Mouse (Mus musculus): ENCODE data around the gene Tifab.

GRCm38 (mm10) chr13:56183687-56184086 lies 5.0 kb upstream of the Tifab start:
- TF ChIP-seq POLR2A (IDR thresholded peaks at IDR 0.05; ENCODE audit: low read depth, low read length), result no peak
- TF ChIP-seq CTCF (IDR thresholded peaks at IDR 0.05; ENCODE audit: extremely low read depth, insufficient read depth, insufficient read length, insufficient replicate concordance), result no peak

Data from spleen, adult 2 months (tissue).